Mouse (Mus musculus) cortical plate, adult 2 months (tissue): Measurements from ENCODE around the gene Diaph2. TPM values are rescaled to one million over a fixed set of nuclear protein-coding genes. Genes with fewer than 3 reads are reported as not detected.

Experiments
- H3K27ac ChIP-seq: fragments of 200-500 bp; 2 replicates; pipeline ENCODE4 v1.5.1; 2012; ENCODE audit warnings: low read length, control low read depth, inconsistent platforms; ENCODE audit not compliant: insufficient read depth
- H3K4me1 ChIP-seq: fragments of 200-500 bp; 2 replicates; pipeline ENCODE4 v1.6.1; 2011; ENCODE audit warnings: low read length; ENCODE audit not compliant: control insufficient read depth, insufficient read depth
- H3K4me3 ChIP-seq: fragments of 200-500 bp; 2 replicates; pipeline ENCODE4 v1.5.1; 2011; ENCODE audit warnings: mild to moderate bottlenecking, low read length, control low read depth; ENCODE audit not compliant: insufficient read depth
- CTCF ChIP-seq: fragments of 200-500 bp; IDR thresholded peaks from 2 replicates; pipeline ENCODE4 v1.5.1; 2011; ENCODE audit warnings: mild to moderate bottlenecking, control low read depth, low read length; ENCODE audit not compliant: insufficient read depth; ENCODE audit errors: extremely low read depth
- POLR2A ChIP-seq: fragments of 200-500 bp; IDR thresholded peaks from 2 replicates; pipeline ENCODE4 v1.6.1; 2011; ENCODE audit warnings: mild to moderate bottlenecking, low read length, control low read depth; ENCODE audit not compliant: insufficient read depth; ENCODE audit errors: extremely low read depth
- polyA plus RNA-seq: library from polyadenylated mRNA; depleted of rRNA; stranded (reverse); fragments of >200 nt; gene quantifications from 2 replicates; pipeline ENCODE4 v1.2.3, GENCODE M21; 2012; rRNA removed

The Diaph2 gene
- 8.3 and 9.2 TPM in 2 replicates for polyA plus RNA-seq

- Histone ChIP-seq H3K27ac (peak within 1 kb of the TSS; percentile 28), H3K4me1 (no peaks in the 10 kb centered on the region), H3K4me3 (peak within 1 kb of the TSS; percentile 80)
- no peak for TF ChIP-seq CTCF
- TF ChIP-seq POLR2A = peak; percentile 39; the same call in 1 of the 2 replicates
Measured at GRCm38 (mm10) chrX:129749571-129750061, at the start of gene Diaph2. TSS of gene Diaph2 (plus strand) at chrX:129749742.

- no peaks in the 10 kb centered on the region for H3K4me1 ChIP-seq
- TF ChIP-seq POLR2A (no peak), CTCF (no peak)
- no peak overlapping the region for H3K27ac ChIP-seq
- H3K4me3 ChIP-seq = no peak overlapping the region
Measured at GRCm38 (mm10) chrX:129701634-129702312, 47.8 kb upstream of the Diaph2 start.

GRCm38 (mm10) chrX:129709656-129710055, 39.9 kb upstream of the Diaph2 start:
- no peaks in the 10 kb centered on the region for H3K4me1 ChIP-seq
- no peak overlapping the region for H3K27ac ChIP-seq
- no peak overlapping the region for H3K4me3 ChIP-seq
- TF ChIP-seq POLR2A = no peak
- TF ChIP-seq CTCF = no peak

- no peak for TF ChIP-seq POLR2A
- TF ChIP-seq CTCF = no peak
- Histone ChIP-seq H3K4me3 (no peak overlapping the region), H3K4me1 (no peaks in the 10 kb centered on the region), H3K27ac (no peak overlapping the region)
Measured at GRCm38 (mm10) chrX:129728717-129729220, 20.8 kb upstream of the Diaph2 start.

GRCm38 (mm10) chrX:129736562-129736961, 13.0 kb upstream of the Diaph2 start:
- H3K4me3 ChIP-seq = no peak overlapping the region
- H3K4me1 ChIP-seq = no peaks in the 10 kb centered on the region
- no peak overlapping the region for H3K27ac ChIP-seq
- TF ChIP-seq CTCF (no peak), POLR2A (no peak)

GRCm38 (mm10) chrX:129739226-129739625, 10.3 kb upstream of the Diaph2 start:
- no peak overlapping the region for H3K4me3 ChIP-seq
- TF ChIP-seq POLR2A (no peak), CTCF (no peak)

GRCm38 (mm10) chrX:129742981-129743380, 6.6 kb upstream of the Diaph2 start:
- no peaks in the 10 kb centered on the region for H3K4me1 ChIP-seq

More at GRCm38 (mm10) chrX:129739226-129739625, 10.3 kb upstream of the Diaph2 start:
- Histone ChIP-seq H3K27ac (no peak overlapping the region), H3K4me1 (no peaks in the 10 kb centered on the region)

GRCm38 (mm10) chrX:129745976-129746375, 3.6 kb upstream of the Diaph2 start:
- TF ChIP-seq CTCF (no peak), POLR2A (no peak)
- Histone ChIP-seq H3K27ac (no peak overlapping the region), H3K4me3 (no peak overlapping the region), H3K4me1 (no peaks in the 10 kb centered on the region)

More at GRCm38 (mm10) chrX:129742981-129743380, 6.6 kb upstream of the Diaph2 start:
- TF ChIP-seq POLR2A = no peak
- no peak for TF ChIP-seq CTCF
- Histone ChIP-seq H3K4me3 (no peak overlapping the region), H3K27ac (no peak overlapping the region)

GRCm38 (mm10) chrX:129749102-129749501, 440 bp upstream of the Diaph2 start:
- H3K27ac ChIP-seq = no peak overlapping the region
- no peaks in the 10 kb centered on the region for H3K4me1 ChIP-seq
- peak overlapping the region; percentile 80 for H3K4me3 ChIP-seq
- TF ChIP-seq POLR2A (no peak), CTCF (no peak)

GRCm38 (mm10) chrX:129750094-129750569, 590 bp downstream of the Diaph2 start:
- TF ChIP-seq POLR2A = no peak
- no peak for TF ChIP-seq CTCF
- H3K27ac ChIP-seq = peak overlapping the region; percentile 28
- peak overlapping the region; percentile 80 for H3K4me3 ChIP-seq
- no peaks in the 10 kb centered on the region for H3K4me1 ChIP-seq

GRCm38 (mm10) chrX:129750606-129751005, 1.1 kb downstream of the Diaph2 start:
- H3K4me1 ChIP-seq = no peaks in the 10 kb centered on the region
- peak overlapping the region; percentile 80 for H3K4me3 ChIP-seq
- H3K27ac ChIP-seq = peak overlapping the region; percentile 28; the same call in 1 of the 2 replicates
- TF ChIP-seq POLR2A (no peak), CTCF (no peak)
